8 mouse cellular contexts compared by ENCODE assay signal in the genomic region with DNA sequence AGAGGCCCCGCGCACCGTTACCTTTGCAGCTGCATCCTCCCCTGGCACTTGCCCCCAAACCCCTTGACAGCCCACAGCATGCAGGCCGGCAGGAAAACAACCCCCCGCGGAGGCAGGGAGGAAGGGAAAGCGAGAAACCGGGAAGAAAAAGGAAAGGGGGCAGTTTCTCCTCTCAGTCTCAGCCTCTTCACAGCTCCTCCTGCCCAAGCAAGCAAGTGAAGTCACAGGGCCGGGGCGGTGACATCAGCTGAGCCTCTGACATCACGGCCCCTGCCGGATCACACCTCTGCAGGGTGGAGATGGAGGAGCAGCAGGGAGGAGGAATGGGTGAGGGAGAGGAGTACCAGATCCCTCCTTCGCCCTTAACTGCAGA.
DNase-seq lines count a peak whose midpoint lies in the region; ATAC-seq lines count a peak whose summit lies in the region.

No protein-coding gene starts in this region.

- ATAC-seq in heart, embryonic 16.5 days (replicated peaks; ENCODE audit: extremely low read depth, insufficient read depth, low FRiP score): no peak; the same call in 1 of the 2 replicates
- peak; percentile 26 for ATAC-seq in hindbrain, embryonic 12.5 days (ENCODE audit: low FRiP score)
- ATAC-seq in midbrain, embryonic 14.5 days (ENCODE audit: low FRiP score, low TSS enrichment): peak; percentile 41

- peak overlapping the region; percentile 38 for H3K4me3 ChIP-seq in heart, embryonic 16.5 days (ENCODE audit: low read length)
- H3K4me3 ChIP-seq in hindbrain, embryonic 12.5 days: peak overlapping the region; percentile 34
- peak overlapping the region; percentile 32 for H3K4me3 ChIP-seq in midbrain, embryonic 14.5 days (replicated peaks; ENCODE audit: low read depth, low read length)

- peaks cover 12% of the 10 kb centered on the region for H3K4me1 ChIP-seq in heart, embryonic 16.5 days (ENCODE audit: control insufficient read depth, insufficient read depth, low read length)
- peaks cover 40% of the 10 kb centered on the region for H3K4me1 ChIP-seq in hindbrain, embryonic 12.5 days
- H3K4me1 ChIP-seq in midbrain, embryonic 14.5 days (ENCODE audit: control insufficient read depth, insufficient read depth, low read length): peaks cover 50% of the 10 kb centered on the region

- H3K27ac ChIP-seq in heart, embryonic 16.5 days (ENCODE audit: low read length): no peak overlapping the region
- peak overlapping the region; percentile 86 for H3K27ac ChIP-seq in hindbrain, embryonic 12.5 days
- H3K27ac ChIP-seq in midbrain, embryonic 14.5 days (replicated peaks; ENCODE audit: low read depth, low read length): peak overlapping the region; percentile 90

- no peak for DNase-seq in heart, adult 9 months (ENCODE audit: low spot score in 2 of 2)
- peak; percentile 60 for DNase-seq in MN1 (ENCODE audit: low spot score)
- peak; percentile 66 for DNase-seq in midbrain, embryonic 14.5 days
- DNase-seq in cerebellum, postnatal 25 days: no peak
- no peak for DNase-seq in left cerebral cortex, adult 9 months (ENCODE audit: low spot score in 2 of 2)
- DNase-seq in frontal cortex, postnatal 10 days (ENCODE audit: low spot score in 2 of 2): no peak

- H3K9ac ChIP-seq in heart, embryonic 16.5 days (ENCODE audit: low read length): peak overlapping the region; percentile 58
- H3K9ac ChIP-seq in hindbrain, embryonic 12.5 days: peak overlapping the region; percentile 61
- H3K9ac ChIP-seq in midbrain, embryonic 14.5 days (replicated peaks; ENCODE audit: low read length): peak overlapping the region; percentile 60

- peaks cover 27% of the 10 kb centered on the region for H3K27me3 ChIP-seq in heart, embryonic 16.5 days (ENCODE audit: control insufficient read depth, insufficient read depth, low read length)
- H3K27me3 ChIP-seq in hindbrain, embryonic 12.5 days: peaks cover 75% of the 10 kb centered on the region
- H3K27me3 ChIP-seq in midbrain, embryonic 14.5 days (ENCODE audit: control insufficient read depth, insufficient read depth, low read length): peaks cover 24% of the 10 kb centered on the region

- peak overlapping the region; percentile 65 for H3K4me2 ChIP-seq in heart, embryonic 16.5 days (ENCODE audit: low read depth, low read length)
- peak overlapping the region; percentile 77 for H3K4me2 ChIP-seq in hindbrain, embryonic 12.5 days (replicated peaks)
- peak overlapping the region; percentile 75 for H3K4me2 ChIP-seq in midbrain, embryonic 14.5 days (ENCODE audit: low read length)

- no peaks in the 10 kb centered on the region for H3K36me3 ChIP-seq in heart, embryonic 16.5 days (ENCODE audit: control insufficient read depth, insufficient read depth)
- H3K36me3 ChIP-seq in hindbrain, embryonic 12.5 days: no peaks in the 10 kb centered on the region
- no peaks in the 10 kb centered on the region for H3K36me3 ChIP-seq in midbrain, embryonic 14.5 days (ENCODE audit: control insufficient read depth, insufficient read depth, low read length)

- no peaks in the 10 kb centered on the region for H3K9me3 ChIP-seq in heart, embryonic 16.5 days (replicated peaks; ENCODE audit: control insufficient read depth, low read length)
- no peaks in the 10 kb centered on the region for H3K9me3 ChIP-seq in hindbrain, embryonic 12.5 days (replicated peaks)
- H3K9me3 ChIP-seq in midbrain, embryonic 14.5 days (ENCODE audit: control insufficient read depth, low read length): no peaks in the 10 kb centered on the region

- WGBS in heart, embryonic 16.5 days: 3% methylated on average over 13 of the region's 13 CpGs
- 4% methylated on average over 13 of the region's 13 CpGs for WGBS in hindbrain, embryonic 12.5 days
- WGBS in midbrain, embryonic 14.5 days: under 1% methylated on average over 13 of the region's 13 CpGs

Comparison
In these comparisons a context has a peak if more than half of its experiments do, and no peak if none do; other contexts are left out.
1. DNase-seq: peak in MN1 (single experiment) and midbrain, embryonic 14.5 days (single experiment); none in heart, adult 9 months (0 of 2), cerebellum, postnatal 25 days (0 of 2), left cerebral cortex, adult 9 months (0 of 2) and frontal cortex, postnatal 10 days (0 of 2).
2. Peak in every context shown above with its lines, with median percentiles within 50 percentile points of each other: H3K4me2 ChIP-seq, H3K4me3 ChIP-seq and H3K9ac ChIP-seq.